Mouse (Mus musculus): ENCODE data around the gene Rapgef5.

The Rapgef5 gene

DNA sequence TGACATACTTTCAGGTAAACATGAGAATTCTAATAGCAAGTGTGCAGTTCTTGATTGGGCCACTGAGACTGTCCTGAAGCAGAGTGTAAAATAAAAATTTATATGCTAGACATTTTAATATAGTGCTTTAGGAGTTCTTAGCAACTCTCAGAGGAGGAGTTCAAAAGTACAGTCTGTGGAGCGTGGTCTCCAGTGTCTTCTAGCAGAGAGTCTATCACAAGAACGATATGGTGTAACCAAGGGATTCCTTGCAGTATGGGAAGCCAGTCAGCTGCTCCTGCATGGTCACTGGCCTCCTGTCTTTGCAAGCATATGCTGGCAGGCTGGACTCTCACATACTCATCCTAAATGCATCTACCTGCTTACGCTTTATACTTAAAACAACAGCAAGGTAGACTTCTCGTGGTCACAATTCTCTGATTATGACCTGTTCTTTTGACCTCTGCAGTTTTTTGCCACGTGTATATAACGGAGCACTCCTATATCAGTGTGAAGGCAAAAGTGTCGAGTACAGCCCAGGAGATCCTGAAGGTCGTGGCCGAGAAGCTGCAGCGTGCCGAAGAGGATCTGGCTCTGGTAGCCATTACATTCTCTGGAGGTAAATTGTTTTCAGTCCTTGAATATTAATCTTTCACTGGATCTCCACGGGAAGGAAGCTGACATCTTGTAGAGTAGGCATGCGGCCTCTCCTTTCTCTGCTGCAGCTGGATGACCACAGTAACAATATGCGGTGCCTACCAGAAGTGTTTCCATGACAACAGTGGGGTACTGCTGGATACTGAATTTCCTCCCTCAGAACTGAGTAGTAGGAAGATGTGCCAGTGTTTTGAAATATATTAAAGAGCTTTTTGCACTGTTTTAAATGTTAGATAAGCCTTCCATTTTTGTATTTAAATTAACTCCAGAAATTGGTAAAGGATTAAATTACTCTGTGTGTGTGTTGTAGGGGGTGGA is 204.8 kb downstream of the Rapgef5 start:
- no peak for DNase-seq (ENCODE audit: low spot score in 2 of 2)

DNA sequence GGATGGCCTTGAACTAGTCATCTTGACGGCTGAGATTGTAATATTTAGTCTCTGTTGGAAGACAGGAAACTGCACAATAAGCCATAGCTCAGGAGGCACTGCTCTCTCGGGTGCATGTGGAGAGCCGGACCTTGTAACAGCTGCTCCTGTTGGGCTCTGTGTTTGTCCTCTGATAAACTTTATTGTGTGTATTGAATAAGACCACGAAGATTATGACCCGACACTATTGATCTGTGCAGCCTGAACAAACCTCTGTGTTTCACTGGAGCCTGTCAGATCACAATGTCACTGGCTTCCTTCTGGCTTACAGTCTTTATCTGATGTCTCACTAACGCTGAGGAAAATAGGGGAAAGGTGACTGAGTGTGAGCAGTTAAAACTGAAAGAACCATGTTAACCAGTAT is 205.5 kb downstream of the Rapgef5 start:
- no peak for DNase-seq (ENCODE audit: low spot score in 2 of 2)

DNA sequence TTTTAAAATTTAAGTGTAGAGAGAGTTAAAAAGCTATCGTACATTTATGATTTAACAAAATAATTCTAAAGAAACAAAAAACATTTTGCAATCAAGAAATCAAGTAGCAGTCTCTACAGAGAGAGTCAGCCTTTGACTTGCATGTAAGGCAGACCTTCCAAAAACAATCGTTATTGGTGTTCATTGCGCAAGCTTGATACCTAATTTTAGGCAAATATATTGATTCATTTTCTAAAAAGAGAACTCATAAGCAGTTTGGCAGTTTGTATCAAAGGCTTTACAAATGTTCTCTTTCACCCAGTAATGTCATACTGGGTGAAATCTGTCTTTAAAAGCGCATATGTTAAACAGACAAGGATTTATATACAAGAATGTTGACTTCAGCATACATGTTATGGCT is 208.7 kb downstream of the Rapgef5 start:
- DNase-seq (ENCODE audit: low spot score in 2 of 2), result no peak

DNA sequence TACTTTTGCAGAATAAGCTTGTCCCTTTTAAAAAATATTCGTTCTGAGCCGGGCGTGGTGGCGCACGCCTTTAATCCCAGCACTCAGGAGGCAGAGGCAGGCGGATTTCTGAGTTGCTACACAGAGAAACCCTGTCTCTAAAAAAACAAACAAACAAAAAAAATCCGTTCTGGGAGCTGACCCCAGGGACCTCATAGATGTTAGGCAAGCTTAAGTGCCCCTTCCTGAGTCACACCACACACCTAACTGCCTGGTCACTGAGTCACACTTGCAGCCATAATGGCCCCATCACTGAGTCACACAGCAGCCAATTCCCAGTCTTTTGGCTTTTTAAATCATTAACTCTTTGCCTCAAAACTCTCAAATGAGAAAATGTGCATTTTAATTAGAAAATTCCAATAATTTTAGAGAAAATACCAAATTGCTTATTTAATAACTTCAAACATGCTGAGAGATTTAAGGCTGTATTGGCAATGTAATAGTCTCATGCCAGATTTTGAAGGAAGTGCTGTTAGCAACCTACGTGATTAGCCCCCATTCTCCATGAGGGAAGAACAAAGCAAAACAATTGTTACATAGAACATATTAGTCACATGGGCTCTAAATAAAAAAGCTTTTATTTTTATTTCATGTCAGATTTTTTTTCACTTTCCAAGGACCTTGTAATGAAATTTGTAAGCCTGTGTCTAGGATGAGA is 211.3 kb downstream of the Rapgef5 start:
- no peak for DNase-seq (ENCODE audit: low spot score in 2 of 2)

DNA sequence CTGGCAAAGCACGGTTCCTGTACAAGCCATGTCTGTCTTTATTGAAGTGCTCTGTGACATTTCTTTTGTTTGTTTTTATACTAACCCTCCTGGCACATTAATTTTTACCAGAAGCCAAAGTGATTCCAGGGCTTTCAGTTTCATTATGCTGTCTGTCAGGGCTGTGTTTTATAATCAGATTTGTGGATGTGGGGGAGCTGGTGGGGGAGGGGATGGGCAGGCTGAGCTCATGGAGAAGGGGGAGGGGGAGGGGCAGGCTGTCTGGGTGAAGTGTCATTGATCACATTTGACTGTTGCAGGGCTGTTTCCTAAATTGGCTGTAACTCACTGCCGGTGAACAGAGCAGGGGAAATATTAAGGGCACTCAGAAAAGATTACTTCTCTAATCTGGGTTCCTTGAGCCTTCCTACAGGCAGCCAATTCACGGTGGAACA is 211.9 kb downstream of the Rapgef5 start:
- no peak for DNase-seq (ENCODE audit: low spot score in 2 of 2)

DNA sequence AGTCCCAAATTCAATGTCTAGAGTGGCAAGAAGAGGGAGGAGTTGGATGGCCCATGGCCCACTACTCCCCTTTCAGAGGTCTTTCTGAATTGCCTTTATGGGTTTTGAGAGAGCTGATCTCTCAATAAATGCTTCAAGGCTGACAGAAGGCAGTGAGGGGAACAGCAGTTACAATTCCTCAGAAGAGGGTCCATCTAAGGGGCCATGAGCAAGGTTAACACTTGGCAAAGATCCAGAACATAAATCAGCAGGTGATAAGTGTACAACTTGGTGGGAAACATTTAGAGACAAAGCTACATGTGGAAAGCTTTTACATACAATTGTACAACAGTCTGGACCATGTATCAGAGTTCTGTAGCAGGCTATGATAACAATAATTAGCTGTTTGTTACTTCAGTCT is 217.3 kb downstream of the Rapgef5 start:
- no peak for DNase-seq (ENCODE audit: low spot score in 2 of 2)

DNA sequence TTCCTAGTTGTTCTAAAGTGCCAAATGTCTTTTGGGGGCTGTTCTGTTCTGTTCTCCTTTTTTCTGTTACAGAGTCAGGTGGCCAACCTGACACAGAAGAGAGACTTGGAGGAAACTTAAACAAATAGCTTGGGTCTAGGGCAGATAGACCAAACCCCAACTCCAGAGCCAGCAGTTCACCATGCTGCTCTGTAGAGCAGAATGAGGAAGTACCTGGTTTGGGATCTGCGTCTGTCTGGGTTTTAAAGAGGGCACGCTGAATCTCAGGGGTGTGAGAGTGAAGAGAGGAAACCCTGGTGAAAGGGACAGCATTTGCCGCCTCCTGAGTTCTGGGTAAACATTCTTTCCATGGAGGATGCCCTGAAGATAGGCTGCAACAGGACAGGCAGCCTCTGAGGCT is 219.9 kb downstream of the Rapgef5 start:
- DNase-seq (ENCODE audit: low spot score in 2 of 2), result no peak

DNA sequence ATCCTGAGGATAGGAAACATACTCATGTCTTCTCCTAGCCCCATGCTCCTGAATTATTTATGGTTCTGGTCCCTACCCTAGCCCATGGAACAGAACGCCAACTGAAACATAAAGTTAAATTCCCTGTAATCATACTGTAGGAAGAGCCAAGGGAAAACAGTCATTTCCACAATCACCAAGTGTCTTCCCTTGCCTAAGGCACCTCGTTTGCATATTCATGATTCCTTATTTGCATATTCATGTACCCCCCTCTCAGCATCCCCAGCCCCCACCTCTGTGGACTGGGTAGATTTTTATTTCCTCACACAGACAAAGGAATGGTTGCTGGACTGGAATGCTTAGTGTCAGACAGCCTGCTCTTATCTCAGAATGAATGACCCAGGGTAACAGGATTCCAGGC is 220.6 kb downstream of the Rapgef5 start:
- DNase-seq (ENCODE audit: low spot score in 2 of 2), result no peak

DNA sequence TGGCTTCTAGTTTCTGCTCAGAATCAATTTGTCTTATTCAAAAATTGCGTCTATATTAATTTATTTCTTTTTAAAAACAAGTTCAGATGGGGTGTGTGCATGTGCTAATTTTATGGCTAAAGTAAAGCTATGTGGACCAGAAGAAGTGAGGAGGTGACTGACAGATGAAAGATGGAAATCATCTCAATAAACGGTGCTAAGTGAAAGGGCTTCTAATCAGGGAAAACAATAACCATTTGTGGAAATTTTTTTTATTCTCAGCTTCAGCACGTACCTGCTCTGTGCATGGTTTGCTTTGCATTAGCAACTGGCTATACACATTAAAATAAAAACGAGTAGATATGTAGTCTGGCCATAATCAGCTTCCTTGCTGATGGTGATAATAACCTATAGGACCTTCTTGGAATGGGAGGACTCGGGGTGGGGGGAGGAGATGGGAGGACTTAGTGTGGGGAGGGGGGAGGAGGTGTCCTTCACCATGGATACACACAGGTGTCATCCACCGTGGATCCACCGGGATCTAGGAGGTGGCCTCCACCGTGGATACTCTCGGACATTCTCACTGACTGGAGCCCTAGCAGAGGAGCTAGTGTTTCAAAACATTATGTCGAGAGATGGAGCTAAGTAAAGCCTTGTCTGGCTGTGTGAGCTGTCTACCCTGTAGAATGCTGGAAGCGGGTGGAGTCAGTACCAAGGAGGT is 221.2 kb downstream of the Rapgef5 start:
- DNase-seq (ENCODE audit: low spot score in 2 of 2), result no peak

DNA sequence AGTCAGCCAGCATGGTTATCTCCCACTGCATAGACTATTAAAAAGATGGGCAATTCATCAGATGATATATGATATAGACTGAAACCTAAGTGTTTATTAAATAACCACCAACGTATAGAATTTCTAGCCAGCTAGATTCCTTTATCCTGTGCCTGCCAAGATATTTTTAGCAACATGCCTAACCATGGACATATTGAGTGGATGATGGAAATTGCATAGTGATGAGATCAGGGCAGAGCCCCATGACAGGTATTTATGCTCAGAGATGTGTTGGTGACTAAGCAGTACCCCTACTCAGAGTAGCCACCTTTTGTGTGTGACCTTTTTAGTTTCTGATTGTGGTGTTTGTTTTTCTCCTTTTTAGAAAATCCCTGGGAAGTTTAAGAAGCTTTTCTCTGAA is 226.2 kb downstream of the Rapgef5 start:
- DNase-seq (ENCODE audit: low spot score in 2 of 2), result no peak

DNA sequence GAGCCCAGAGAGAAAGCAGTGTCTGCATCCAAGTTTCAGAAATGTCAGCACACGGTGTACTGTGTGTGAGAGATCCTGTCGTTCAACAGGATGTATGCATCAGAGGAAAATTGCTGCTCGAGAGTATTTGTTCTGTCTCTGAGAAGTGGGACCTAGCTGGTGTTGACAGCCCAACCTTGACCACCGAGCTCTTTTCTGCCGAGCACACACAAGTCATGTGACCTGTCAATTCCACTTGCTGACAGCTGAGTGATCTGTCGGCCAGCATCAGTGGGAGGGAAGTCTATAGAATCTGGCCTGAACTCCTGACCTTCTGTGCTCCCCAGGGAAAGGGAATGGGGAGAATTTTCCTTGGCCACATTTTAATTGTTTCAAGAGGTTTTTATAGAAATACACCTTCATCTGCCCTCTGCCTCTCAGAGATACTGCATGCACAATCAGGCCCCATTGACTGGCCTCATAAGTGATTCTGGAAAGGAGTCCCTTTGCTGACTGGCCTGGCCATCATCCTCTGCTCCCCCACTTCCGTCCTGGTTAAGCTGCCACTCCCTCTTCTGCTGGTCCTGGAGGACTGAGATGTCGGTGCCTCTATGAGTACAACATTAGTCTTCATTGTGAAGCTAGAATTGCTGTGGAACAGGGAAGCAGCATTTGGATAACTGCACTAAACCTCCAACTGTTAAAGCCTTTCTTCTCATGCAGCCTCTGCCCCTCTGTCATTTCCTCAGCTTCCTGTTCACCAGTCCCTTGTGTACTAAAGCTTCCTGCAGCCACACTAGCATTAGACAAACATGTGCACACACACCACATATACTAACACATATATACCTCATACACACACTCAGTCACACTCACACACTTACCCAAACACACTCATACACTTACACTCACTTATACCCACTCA is 228.6 kb downstream of the Rapgef5 start:
- no peak for DNase-seq (ENCODE audit: low spot score in 2 of 2)

DNA sequence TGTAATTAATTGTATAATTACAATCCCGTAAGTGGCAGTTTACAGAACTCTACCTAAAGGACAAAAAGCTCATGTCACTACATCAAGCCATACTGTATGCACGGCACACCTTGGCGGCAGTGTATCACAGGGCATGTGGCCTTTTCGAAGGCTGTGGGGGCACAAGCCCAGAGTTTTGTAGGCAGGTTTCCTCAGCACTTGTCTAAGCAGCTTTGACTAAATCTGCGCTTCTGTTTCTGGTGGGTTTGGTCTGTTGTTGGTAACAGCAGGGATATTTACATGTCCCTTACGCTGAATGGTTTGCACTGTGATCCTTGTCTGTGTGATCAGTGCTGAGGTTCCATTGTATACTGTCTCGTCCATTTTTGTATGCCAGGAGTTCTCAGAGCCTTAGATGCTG is 230.3 kb downstream of the Rapgef5 start:
- no peak for DNase-seq (ENCODE audit: low spot score in 2 of 2)

DNA sequence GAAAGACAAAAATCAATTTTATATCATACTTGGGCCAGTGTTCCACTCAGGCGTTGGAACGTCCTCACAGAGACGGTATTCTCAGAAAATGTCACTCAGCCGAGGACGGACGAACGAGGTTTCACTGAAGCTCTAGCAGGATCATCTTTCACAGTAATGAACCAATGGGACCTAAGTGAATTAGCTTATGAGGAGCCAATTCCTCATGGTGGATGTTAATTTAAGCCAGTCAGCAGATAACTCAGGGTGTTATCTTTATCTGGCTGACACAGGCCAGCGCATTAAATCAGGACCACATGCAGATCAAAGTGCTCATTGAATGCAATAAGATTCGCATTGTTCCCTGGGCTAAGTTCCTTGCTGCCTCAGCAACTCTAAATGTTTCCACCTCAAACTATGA is 234.8 kb downstream of the Rapgef5 start:
- DNase-seq (ENCODE audit: low spot score in 2 of 2), result no peak

DNA sequence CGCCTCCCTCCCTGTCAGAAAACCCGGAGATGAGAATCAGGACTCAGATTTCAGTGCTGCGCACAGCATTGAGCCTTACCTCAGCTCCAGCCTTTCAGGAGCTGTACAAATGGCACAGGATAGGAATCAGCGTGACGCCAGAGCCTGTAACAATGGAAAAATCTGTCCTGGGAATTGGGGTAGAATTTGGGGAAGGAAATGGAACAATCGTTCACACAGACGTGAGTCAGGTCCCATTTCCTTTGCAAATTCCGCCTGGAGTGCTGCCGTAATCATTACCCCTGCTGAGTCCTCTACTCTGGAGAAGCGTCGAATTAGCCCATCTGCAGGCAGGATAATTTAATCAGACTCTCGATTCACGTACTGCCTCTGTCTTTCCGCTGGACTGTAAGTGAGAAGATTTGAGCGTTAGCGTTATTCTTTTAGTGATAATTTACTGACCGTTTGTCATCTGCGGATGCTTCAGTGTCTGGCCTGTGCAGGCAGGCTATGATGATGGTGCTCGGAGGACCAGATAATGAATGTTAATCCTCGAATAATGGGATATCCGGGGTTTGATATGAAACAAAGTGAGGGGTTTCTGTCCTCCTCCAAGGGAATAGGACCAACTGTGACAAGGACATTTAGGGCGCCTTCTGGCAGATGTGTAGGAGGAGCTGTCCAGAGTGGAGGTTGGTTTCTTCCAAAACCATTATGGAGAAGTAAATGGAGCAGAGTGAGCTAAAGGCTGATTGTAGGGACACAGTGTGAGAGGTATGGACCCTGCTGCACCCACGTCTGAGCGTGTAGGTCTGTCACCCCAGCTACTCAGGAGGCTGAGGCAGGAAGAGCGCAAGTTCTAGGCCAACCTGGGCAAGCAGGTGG is 235.5 kb downstream of the Rapgef5 start:
- DNase-seq (ENCODE audit: low spot score in 2 of 2), result no peak

DNA sequence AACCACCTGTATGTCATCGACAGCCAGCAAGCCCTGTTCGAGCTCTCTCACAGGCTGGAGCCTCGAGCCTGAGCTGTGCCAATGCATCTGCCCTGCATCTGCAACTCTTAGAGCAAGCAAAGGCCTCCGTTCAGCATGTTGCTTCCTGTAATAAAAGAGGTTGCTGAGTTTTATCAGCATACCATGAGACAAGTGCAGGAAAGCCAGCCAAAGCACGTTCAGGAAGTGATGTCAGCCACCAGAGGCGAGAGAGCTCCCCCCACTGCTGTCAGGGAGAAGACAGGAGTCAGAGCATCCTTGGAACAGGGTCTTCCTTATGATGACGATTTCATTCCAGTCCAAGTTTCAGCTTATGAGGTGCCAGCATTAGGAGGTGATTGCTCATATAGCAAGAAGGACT is 239.7 kb downstream of the Rapgef5 start:
- DNase-seq (ENCODE audit: low spot score in 2 of 2), result no peak

DNA sequence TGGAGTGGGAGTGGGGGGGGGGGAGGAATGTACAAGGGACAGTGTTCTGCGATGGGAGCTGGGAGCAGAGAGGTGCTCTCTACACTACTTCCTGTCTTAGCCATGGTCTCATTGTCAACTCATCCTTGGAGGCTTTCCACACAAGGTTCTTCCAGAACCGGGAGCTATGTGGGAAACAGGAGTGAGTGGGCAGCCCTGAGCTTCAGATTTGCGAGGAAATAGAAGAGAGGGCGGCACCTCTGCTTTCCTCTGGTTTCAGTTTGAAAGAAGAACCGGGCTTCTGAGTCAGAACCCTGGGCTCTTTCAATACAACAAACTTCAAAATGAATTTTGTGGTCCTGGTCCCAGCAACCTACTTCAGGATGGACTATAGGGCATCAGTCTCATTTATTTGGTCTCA is 244.1 kb downstream of the Rapgef5 start:
- DNase-seq (ENCODE audit: low spot score in 2 of 2), result no peak

DNA sequence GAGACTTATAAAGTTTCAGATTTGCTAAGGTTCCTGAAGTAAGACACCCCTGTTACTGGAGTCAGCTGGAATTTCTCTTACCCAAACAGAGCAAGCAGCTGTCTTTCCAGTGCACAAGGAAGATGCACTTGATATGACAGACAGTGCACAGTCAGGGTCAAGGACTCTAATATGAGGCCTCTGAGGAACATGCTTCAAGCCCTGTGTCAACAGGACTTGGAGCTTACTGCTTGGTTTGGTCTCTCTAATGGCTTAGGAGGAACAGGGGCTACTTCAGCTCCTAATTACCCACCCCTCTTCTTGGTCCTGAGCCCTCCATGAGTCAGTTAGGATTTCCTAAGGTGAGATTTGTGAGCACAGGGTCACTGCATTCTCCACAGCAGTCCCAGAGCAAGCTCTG is 244.6 kb downstream of the Rapgef5 start:
- DNase-seq (ENCODE audit: low spot score in 2 of 2), result no peak

DNA sequence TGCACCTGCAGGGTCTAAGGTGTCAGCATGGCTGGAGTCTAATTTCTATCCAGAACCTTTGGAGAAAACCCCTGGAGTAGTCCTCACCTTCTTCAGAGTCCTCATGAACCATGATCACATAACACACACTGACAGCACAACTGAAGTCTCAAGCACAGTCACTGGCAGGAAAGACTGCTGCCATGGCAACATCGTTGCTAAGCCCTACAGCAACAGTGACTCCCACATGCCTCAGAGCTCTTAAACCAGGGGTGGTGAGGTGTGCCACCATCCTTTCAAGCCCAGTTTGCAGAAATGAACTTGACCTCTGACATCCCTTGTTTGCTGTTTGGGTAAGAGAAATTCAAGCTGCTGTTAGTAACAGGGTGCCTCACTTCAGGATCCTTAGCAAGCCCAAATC is 245.4 kb downstream of the Rapgef5 start:
- no peak for DNase-seq (ENCODE audit: low spot score in 2 of 2)

DNA sequence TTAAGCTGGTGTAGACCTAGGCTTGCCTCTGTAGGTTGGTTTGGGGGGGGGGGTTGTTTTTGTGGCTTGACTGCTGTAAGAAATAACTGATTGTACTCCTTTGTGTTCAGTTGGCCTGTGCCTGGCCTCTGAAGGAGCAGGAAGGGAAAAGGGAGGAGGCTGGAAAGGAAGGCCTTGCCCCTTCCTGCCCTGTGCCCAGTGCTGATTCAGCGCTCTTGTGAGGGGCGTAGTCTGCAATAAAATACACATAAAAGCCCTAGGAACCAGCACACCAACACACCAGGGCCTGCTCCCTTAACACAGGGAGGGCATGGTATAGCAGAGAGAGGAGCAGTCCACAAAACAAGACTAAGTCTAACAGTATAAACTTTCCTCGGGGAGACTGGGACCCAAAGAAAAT is 247.0 kb downstream of the Rapgef5 start:
- no peak for DNase-seq (ENCODE audit: low spot score in 2 of 2)

DNA sequence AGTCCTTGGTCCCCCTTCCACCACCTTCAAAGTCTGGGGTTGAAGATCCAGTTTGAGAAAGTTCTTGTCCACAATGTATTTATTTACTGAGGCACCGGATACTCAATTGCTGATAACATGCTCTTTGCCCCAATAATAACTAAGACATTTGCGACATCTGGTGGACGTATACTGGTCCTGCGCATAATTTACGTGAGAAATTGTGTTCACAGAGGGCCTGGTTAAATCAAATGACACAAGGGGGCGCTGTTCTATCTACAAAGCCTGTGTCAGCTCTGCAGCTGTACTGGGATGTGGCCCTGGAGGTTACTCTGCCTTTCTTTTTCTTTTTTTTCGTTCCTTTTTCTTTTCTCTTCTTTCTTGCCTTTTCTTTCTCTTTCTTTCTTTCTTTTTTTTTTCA is 248.6 kb downstream of the Rapgef5 start:
- peak; percentile 67 to 75 for DNase-seq (ENCODE audit: low spot score in 2 of 2)

DNA sequence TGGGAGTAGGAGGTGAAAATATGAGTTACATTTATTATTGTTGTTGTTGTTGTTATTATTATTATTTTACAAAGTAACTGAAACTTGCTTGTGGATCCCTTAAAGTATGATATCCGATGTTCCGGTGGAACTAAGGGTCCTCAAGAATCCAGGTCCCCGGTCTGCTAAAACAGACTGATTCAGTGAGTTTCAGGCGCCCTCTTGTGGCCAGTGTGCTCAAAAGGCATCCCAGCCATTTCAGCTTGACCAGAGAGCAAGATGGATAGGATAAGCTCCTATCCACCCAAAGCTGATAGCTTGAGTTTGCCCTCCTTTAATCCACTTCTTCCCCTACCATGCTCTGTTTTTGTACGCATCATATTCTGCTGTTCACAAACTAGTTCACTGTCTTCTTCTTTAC is 252.8 kb downstream of the Rapgef5 start:
- DNase-seq (ENCODE audit: low spot score in 2 of 2), result peak; percentile 43 to 80
